Mouse (Mus musculus): Measurements from ENCODE around the gene Gpn2. TPM values are rescaled to one million over a fixed set of nuclear protein-coding genes. Genes with fewer than 3 reads are reported as not detected.

Gene Gpn2
- total RNA-seq, 2 experiments from 2014 or later: 4.2 TPM

GRCm38 (mm10) chr4:133583690-133584058 lies 488 bp upstream of the Gpn2 start:
- ATAC-seq (replicated peaks; ENCODE audit: low FRiP score, poor library complexity, severe bottlenecking): 0 out of 2 replicates have a peak, but pooled peaks have one; percentile 7

GRCm38 (mm10) chr4:133592570-133592969 lies 8.4 kb downstream of the Gpn2 start:
- peak; percentile 75 for ATAC-seq (replicated peaks; ENCODE audit: low FRiP score, poor library complexity, severe bottlenecking)

- ATAC-seq (replicated peaks; ENCODE audit: low FRiP score, poor library complexity, severe bottlenecking): no peak
Measured at GRCm38 (mm10) chr4:133595538-133595937, 11.4 kb downstream of the Gpn2 start.

GRCm38 (mm10) chr4:133596084-133596483 lies 11.9 kb downstream of the Gpn2 start:
- no peak for ATAC-seq (replicated peaks; ENCODE audit: low FRiP score, poor library complexity, severe bottlenecking)

- no peak for ATAC-seq (replicated peaks; ENCODE audit: low FRiP score, poor library complexity, severe bottlenecking)
Measured at GRCm38 (mm10) chr4:133598616-133599015, 14.5 kb downstream of the Gpn2 start.

- no peak for ATAC-seq (replicated peaks; ENCODE audit: low FRiP score, poor library complexity, severe bottlenecking)
Measured at GRCm38 (mm10) chr4:133599116-133599515, 15.0 kb downstream of the Gpn2 start.

GRCm38 (mm10) chr4:133599571-133600073 lies 15.5 kb downstream of the Gpn2 start:
- peak; percentile 95 for ATAC-seq (replicated peaks; ENCODE audit: low FRiP score, poor library complexity, severe bottlenecking)

- ATAC-seq (replicated peaks; ENCODE audit: low FRiP score, poor library complexity, severe bottlenecking): no peak
Measured at GRCm38 (mm10) chr4:133600306-133600705, 16.1 kb downstream of the Gpn2 start.

- 0 out of 2 replicates have a peak, but pooled peaks have one; percentile 13 for ATAC-seq (replicated peaks; ENCODE audit: low FRiP score, poor library complexity, severe bottlenecking)
Measured at GRCm38 (mm10) chr4:133601721-133602218, 17.6 kb downstream of the Gpn2 start, which contains the start of gene Sfn. TSS of gene Sfn (minus strand) at chr4:133602168.

- no peak for ATAC-seq (replicated peaks; ENCODE audit: low FRiP score, poor library complexity, severe bottlenecking)
Measured at GRCm38 (mm10) chr4:133603056-133603455, 18.9 kb downstream of the Gpn2 start.

GRCm38 (mm10) chr4:133604175-133604574 lies 20.0 kb downstream of the Gpn2 start:
- ATAC-seq (replicated peaks; ENCODE audit: low FRiP score, poor library complexity, severe bottlenecking): no peak

GRCm38 (mm10) chr4:133604856-133605255 lies 20.7 kb downstream of the Gpn2 start:
- ATAC-seq (replicated peaks; ENCODE audit: low FRiP score, poor library complexity, severe bottlenecking): no peak

GRCm38 (mm10) chr4:133605330-133605729 lies 21.2 kb downstream of the Gpn2 start:
- no peak for ATAC-seq (replicated peaks; ENCODE audit: low FRiP score, poor library complexity, severe bottlenecking)

- no peak for ATAC-seq (replicated peaks; ENCODE audit: low FRiP score, poor library complexity, severe bottlenecking)
Measured at GRCm38 (mm10) chr4:133607284-133607683, 23.1 kb downstream of the Gpn2 start.

GRCm38 (mm10) chr4:133609719-133610118 lies 25.6 kb downstream of the Gpn2 start:
- ATAC-seq (replicated peaks; ENCODE audit: low FRiP score, poor library complexity, severe bottlenecking): peak; percentile 81

- no peak for ATAC-seq (replicated peaks; ENCODE audit: low FRiP score, poor library complexity, severe bottlenecking)
Measured at GRCm38 (mm10) chr4:133611815-133612214, 27.7 kb downstream of the Gpn2 start.

- ATAC-seq (replicated peaks; ENCODE audit: low FRiP score, poor library complexity, severe bottlenecking): no peak
Measured at GRCm38 (mm10) chr4:133612416-133612815, 28.3 kb downstream of the Gpn2 start.

- ATAC-seq (replicated peaks; ENCODE audit: low FRiP score, poor library complexity, severe bottlenecking): no peak
Measured at GRCm38 (mm10) chr4:133613026-133613425, 28.9 kb downstream of the Gpn2 start.

- ATAC-seq (replicated peaks; ENCODE audit: low FRiP score, poor library complexity, severe bottlenecking): no peak
Measured at GRCm38 (mm10) chr4:133613867-133614266, 29.7 kb downstream of the Gpn2 start.

GRCm38 (mm10) chr4:133614274-133614761 lies 30.2 kb downstream of the Gpn2 start:
- ATAC-seq (replicated peaks; ENCODE audit: low FRiP score, poor library complexity, severe bottlenecking): no peak

GRCm38 (mm10) chr4:133615416-133615815 lies 31.3 kb downstream of the Gpn2 start:
- ATAC-seq (replicated peaks; ENCODE audit: low FRiP score, poor library complexity, severe bottlenecking): no peak

- ATAC-seq (replicated peaks; ENCODE audit: low FRiP score, poor library complexity, severe bottlenecking): no peak
Measured at GRCm38 (mm10) chr4:133617936-133618335, 33.8 kb downstream of the Gpn2 start.

Data from erythroid progenitor cell, adult 5-6 weeks (primary cell).